Mouse (Mus musculus): ENCODE data around the gene Slc22a20. TPM values are rescaled to one million over a fixed set of nuclear protein-coding genes. Genes with fewer than 3 reads are reported as not detected.

The Slc22a20 gene
- polyA plus RNA-seq, 1 experiment from 2014 or later: not detected

DNA sequence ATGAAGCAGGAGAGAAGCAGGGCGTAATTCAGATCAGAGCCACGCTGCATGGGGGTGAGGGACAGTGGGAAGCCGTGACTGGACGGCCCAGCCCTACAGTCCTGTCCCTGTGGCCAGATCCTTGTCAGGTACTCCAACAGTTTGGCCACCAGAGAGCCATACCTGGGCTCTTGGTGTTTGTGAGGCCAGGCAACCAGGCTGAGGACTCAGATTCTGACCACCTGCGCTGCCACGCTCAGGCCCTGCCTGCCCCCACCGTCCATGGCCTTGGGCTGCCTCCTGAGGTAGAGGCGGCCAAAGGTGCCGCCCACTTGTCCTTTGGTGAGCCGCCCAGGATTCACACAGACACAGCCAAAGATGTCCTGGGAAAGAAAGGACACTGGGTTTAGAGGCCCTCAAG lies 45.3 kb downstream of the Slc22a20 start:
- no peaks in the 10 kb centered on the region for H3K9me3 ChIP-seq (ENCODE audit: control insufficient read depth, low read length)
- no peak overlapping the region for H3K4me3 ChIP-seq (ENCODE audit: low read depth, low read length)
- WGBS: 91% methylated on average over 10 of the region's 10 CpGs
- no peaks in the 10 kb centered on the region for H3K27me3 ChIP-seq (replicated peaks; ENCODE audit: control insufficient read depth, insufficient read depth, low read length)
- no peak overlapping the region for H3K4me2 ChIP-seq (ENCODE audit: low read length)
- no peak overlapping the region for H3K9ac ChIP-seq (ENCODE audit: low read length)
- no peak for DNase-seq (ENCODE audit: low spot score)
- no peak overlapping the region for H3K27ac ChIP-seq (ENCODE audit: low read depth)
- peaks cover 30% of the 10 kb centered on the region for H3K36me3 ChIP-seq (ENCODE audit: control insufficient read depth, insufficient read depth, low read length)
- peaks cover 26% of the 10 kb centered on the region for H3K4me1 ChIP-seq (replicated peaks; ENCODE audit: control insufficient read depth, insufficient read depth, low read length)
- ATAC-seq (replicated peaks; ENCODE audit: low FRiP score, low TSS enrichment, low read depth): no peak

DNA sequence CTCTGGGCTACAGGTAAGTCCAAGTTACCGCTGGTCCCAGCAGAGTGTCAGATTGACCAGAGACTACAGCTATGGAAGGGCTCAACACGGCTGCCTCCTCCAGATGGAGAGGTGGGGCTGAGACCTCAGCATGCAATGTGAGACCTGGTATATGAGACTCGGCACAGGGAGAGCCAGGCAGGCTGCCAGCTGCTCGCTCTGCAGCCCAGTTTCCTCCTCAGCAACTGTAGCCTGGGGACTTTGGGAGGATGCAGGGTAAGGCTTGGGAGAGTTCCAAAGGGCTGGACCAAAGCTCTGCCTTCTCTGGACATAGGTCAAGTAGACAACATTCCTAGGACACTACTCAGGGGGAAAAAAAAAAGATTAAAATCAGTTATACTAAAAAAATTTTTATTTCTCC lies 45.8 kb downstream of the Slc22a20 start:
- no peak for ATAC-seq (replicated peaks; ENCODE audit: low FRiP score, low TSS enrichment, low read depth)
- no peak for DNase-seq (ENCODE audit: low spot score)
- WGBS: 58% methylated on average over 4 of the region's 4 CpGs

DNA sequence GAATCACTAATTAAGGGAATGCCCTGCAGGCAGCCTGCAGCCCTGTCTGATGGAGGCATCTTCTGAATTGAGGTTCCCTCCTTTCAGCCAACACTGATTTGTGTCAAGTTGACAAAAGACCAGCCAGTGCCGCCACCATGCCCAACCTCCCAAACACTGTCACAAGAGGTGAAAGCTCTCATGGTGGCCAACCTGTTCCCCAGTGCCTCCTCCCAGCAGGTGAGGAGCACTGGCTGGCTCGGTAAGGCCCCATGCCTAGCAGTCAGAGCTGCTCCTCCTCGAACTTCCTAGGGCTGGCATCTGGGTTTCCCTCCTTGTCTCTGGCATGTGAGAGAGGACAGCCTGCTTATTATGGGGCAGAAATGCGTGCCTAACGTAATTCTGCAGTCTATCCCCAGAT lies 46.2 kb downstream of the Slc22a20 start:
- Histone ChIP-seq H3K9me3 (ENCODE audit: control insufficient read depth, low read length) (no peaks in the 10 kb centered on the region), H3K4me1 (replicated peaks; ENCODE audit: control insufficient read depth, insufficient read depth, low read length) (peaks cover 24% of the 10 kb centered on the region), H3K4me3 (ENCODE audit: low read depth, low read length) (no peak overlapping the region), H3K27me3 (replicated peaks; ENCODE audit: control insufficient read depth, insufficient read depth, low read length) (no peaks in the 10 kb centered on the region), H3K4me2 (ENCODE audit: low read length) (no peak overlapping the region), H3K9ac (ENCODE audit: low read length) (no peak overlapping the region), H3K27ac (ENCODE audit: low read depth) (no peak overlapping the region), H3K36me3 (ENCODE audit: control insufficient read depth, insufficient read depth, low read length) (peaks cover 30% of the 10 kb centered on the region)
- DNase-seq (ENCODE audit: low spot score): no peak
- ATAC-seq (replicated peaks; ENCODE audit: low FRiP score, low TSS enrichment, low read depth): no peak
- WGBS: 87% methylated on average over 5 of the region's 5 CpGs

More for the DNA sequence above, 45.8 kb downstream of the Slc22a20 start:
- Histone ChIP-seq H3K4me1 (replicated peaks; ENCODE audit: control insufficient read depth, insufficient read depth, low read length) (peaks cover 26% of the 10 kb centered on the region), H3K27me3 (replicated peaks; ENCODE audit: control insufficient read depth, insufficient read depth, low read length) (no peaks in the 10 kb centered on the region), H3K9me3 (ENCODE audit: control insufficient read depth, low read length) (no peaks in the 10 kb centered on the region), H3K36me3 (ENCODE audit: control insufficient read depth, insufficient read depth, low read length) (peaks cover 30% of the 10 kb centered on the region), H3K9ac (ENCODE audit: low read length) (no peak overlapping the region), H3K4me2 (ENCODE audit: low read length) (no peak overlapping the region), H3K4me3 (ENCODE audit: low read depth, low read length) (no peak overlapping the region), H3K27ac (ENCODE audit: low read depth) (no peak overlapping the region)

DNA sequence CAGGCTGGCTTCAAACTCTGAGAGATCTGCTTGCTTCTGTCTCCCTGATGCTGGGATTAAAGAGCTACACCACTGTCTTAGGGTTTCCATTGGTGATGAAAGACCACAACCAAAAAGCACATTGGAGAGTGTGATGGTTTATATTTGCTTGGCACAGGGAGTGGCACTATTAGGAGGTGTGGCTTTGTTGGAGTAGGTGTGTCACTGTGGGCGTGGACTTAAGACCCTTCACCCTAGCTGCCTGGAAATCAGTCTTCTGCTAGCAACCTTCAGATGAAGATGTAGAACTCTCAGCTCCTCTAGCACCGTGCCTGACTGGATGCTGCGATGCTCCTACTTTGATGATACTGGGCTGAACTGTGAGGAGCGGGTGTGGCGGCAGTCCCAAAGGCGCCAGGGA lies 47.4 kb downstream of the Slc22a20 start:
- Histone ChIP-seq H3K9ac (ENCODE audit: low read length) (no peak overlapping the region), H3K27ac (ENCODE audit: low read depth) (no peak overlapping the region), H3K9me3 (ENCODE audit: control insufficient read depth, low read length) (no peaks in the 10 kb centered on the region), H3K4me3 (ENCODE audit: low read depth, low read length) (no peak overlapping the region), H3K4me1 (replicated peaks; ENCODE audit: control insufficient read depth, insufficient read depth, low read length) (peaks cover 19% of the 10 kb centered on the region), H3K4me2 (ENCODE audit: low read length) (no peak overlapping the region), H3K27me3 (replicated peaks; ENCODE audit: control insufficient read depth, insufficient read depth, low read length) (no peaks in the 10 kb centered on the region), H3K36me3 (ENCODE audit: control insufficient read depth, insufficient read depth, low read length) (peaks cover 29% of the 10 kb centered on the region)
- no peak for DNase-seq (ENCODE audit: low spot score)
- ATAC-seq (replicated peaks; ENCODE audit: low FRiP score, low TSS enrichment, low read depth): no peak
- 86% methylated on average over 6 of the region's 6 CpGs for WGBS

DNA sequence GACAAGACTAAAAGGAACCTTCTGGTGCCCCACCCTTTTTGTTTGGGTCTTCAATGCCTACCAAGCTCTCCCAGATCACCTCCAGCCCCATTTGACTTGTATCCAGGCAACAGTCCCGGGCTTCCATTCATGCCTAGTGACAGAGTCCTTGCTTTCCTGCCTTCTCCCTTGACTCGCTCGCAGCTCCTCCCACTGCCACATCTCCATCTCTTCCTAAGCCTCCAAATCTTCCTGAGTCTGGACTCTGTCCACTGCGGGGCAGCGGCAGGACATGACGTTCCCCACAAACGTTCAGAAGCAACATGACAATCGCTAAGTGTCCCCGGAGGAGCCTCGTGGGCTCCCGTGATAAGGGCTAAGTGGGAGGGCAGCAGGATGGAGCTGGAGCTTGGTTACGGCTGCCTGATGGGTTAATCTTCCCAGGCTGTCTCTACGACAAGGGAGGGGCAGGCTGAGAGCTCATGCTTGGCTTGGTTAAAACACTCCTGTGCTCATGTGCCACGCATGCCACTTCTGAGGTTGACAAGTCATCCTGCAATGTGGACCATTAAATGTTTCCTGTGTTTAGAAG lies 48.0 kb downstream of the Slc22a20 start:
- H3K27ac ChIP-seq (ENCODE audit: low read depth): no peak overlapping the region
- DNase-seq (ENCODE audit: low spot score): no peak

DNA sequence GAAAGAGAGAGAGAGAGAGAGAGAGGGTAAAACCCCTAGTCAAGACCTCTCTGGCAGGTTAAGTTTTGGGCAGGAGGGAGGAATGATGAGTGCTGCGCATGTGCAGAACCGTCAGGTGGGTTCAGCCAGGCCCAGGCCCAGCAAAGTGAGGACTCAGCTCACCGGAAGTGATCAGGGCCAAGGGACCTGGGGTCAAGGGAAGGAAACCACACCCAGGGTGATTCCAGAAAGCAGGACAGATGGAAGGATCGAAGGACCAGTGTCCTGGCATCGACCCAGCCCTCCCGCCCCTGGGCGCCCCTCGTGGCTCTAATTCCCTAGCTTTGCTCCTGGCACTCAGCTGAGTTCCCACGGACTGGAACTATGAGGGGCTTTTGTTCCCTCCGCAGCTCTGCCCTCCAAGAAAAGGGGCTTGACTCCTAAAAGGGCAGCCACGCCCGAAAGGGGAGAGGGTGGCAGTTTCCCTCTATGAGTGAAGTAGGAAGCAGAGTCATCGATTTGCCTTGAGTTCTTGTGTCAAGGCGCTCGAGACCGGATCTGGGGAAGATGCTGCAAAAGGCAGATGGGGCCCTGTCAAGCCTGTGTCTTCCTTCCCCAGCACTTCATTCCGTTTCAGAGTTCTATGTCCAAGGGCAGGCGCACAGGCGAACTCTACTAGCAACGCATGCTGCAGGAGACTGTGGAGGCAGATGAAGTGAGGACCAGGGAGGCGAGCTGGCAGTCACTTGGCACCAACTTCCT lies 48.7 kb downstream of the Slc22a20 start:
- Histone ChIP-seq H3K9me3 (ENCODE audit: control insufficient read depth, low read length) (no peaks in the 10 kb centered on the region), H3K9ac (ENCODE audit: low read length) (no peak overlapping the region), H3K4me2 (ENCODE audit: low read length) (no peak overlapping the region), H3K36me3 (ENCODE audit: control insufficient read depth, insufficient read depth, low read length) (peaks cover 19% of the 10 kb centered on the region), H3K4me1 (replicated peaks; ENCODE audit: control insufficient read depth, insufficient read depth, low read length) (peaks cover 19% of the 10 kb centered on the region), H3K4me3 (ENCODE audit: low read depth, low read length) (no peak overlapping the region), H3K27me3 (replicated peaks; ENCODE audit: control insufficient read depth, insufficient read depth, low read length) (no peaks in the 10 kb centered on the region), H3K27ac (ENCODE audit: low read depth) (no peak overlapping the region)
- ATAC-seq (replicated peaks; ENCODE audit: low FRiP score, low TSS enrichment, low read depth) (no peak), DNase-seq (ENCODE audit: low spot score) (no peak)
- WGBS: 72% methylated on average over 21 of the region's 21 CpGs

More for the DNA sequence above, 48.0 kb downstream of the Slc22a20 start:
- ATAC-seq (replicated peaks; ENCODE audit: low FRiP score, low TSS enrichment, low read depth): no peak
- Histone ChIP-seq H3K36me3 (ENCODE audit: control insufficient read depth, insufficient read depth, low read length) (peaks cover 26% of the 10 kb centered on the region), H3K27me3 (replicated peaks; ENCODE audit: control insufficient read depth, insufficient read depth, low read length) (no peaks in the 10 kb centered on the region), H3K4me2 (ENCODE audit: low read length) (peak overlapping the region; percentile 3; the same call in 1 of the 2 replicates), H3K4me3 (ENCODE audit: low read depth, low read length) (no peak overlapping the region), H3K9me3 (ENCODE audit: control insufficient read depth, low read length) (no peaks in the 10 kb centered on the region), H3K9ac (ENCODE audit: low read length) (no peak overlapping the region), H3K4me1 (replicated peaks; ENCODE audit: control insufficient read depth, insufficient read depth, low read length) (peaks cover 19% of the 10 kb centered on the region)
- 20% methylated on average over 14 of the region's 14 CpGs for WGBS

DNA sequence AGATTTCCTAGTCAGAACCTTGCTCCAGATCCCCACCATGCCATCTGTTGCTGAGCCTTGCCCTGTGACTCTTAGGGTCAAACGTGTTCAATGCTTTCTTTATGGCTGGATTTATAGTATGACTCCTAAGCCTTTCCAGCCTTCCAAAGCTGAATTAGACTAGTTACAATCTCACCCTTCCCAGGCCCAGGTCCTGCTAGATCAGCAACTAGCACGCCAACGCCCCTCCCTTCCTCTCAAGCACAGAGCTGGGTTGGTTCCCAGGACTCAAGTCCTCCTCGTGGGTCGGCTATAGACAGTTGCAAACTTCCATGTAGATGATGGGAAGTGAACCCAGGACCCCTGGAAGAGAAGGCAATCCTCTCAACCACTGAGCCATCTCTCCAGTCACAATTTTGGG lies 50.3 kb downstream of the Slc22a20 start:
- Histone ChIP-seq H3K9ac (ENCODE audit: low read length) (no peak overlapping the region), H3K4me1 (replicated peaks; ENCODE audit: control insufficient read depth, insufficient read depth, low read length) (peaks cover 19% of the 10 kb centered on the region), H3K27me3 (replicated peaks; ENCODE audit: control insufficient read depth, insufficient read depth, low read length) (no peaks in the 10 kb centered on the region), H3K9me3 (ENCODE audit: control insufficient read depth, low read length) (no peaks in the 10 kb centered on the region), H3K27ac (ENCODE audit: low read depth) (no peak overlapping the region), H3K4me2 (ENCODE audit: low read length) (no peak overlapping the region; the same call in 1 of the 2 replicates), H3K4me3 (ENCODE audit: low read depth, low read length) (no peak overlapping the region), H3K36me3 (ENCODE audit: control insufficient read depth, insufficient read depth, low read length) (peaks cover 8% of the 10 kb centered on the region; the same call in 1 of the 2 replicates)
- WGBS: 60% methylated on average over 5 of the region's 5 CpGs
- DNase-seq (ENCODE audit: low spot score): no peak
- no peak for ATAC-seq (replicated peaks; ENCODE audit: low FRiP score, low TSS enrichment, low read depth)

DNA sequence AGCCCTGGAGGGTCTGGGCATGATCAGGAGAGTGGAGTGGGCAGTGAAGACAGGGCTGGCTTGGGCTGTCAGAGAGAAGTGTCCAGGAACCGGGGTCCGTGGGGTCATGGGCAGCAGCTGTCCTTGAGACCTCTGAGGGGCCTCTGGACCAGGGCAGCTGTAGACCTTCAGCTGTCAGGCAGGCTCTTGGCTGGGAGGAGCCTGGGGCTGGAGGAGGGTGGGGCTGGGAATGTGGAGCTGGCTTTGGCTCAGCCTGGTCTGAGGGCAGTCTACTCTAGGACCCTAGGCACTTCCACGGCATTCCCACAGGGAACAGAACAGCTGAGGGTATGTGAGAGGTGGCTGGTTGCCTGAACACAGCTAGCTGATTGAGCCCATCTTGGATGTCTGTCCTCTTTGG lies 50.7 kb downstream of the Slc22a20 start:
- ATAC-seq (replicated peaks; ENCODE audit: low FRiP score, low TSS enrichment, low read depth): 0 out of 2 replicates have a peak, but pooled peaks have one; percentile 51
- Histone ChIP-seq H3K4me2 (ENCODE audit: low read length) (no peak overlapping the region; the same call in 1 of the 2 replicates), H3K36me3 (ENCODE audit: control insufficient read depth, insufficient read depth, low read length) (peaks cover 6% of the 10 kb centered on the region; the same call in 1 of the 2 replicates), H3K4me1 (replicated peaks; ENCODE audit: control insufficient read depth, insufficient read depth, low read length) (peaks cover 22% of the 10 kb centered on the region), H3K27ac (ENCODE audit: low read depth) (peak overlapping the region; percentile 25; the same call in 1 of the 2 replicates), H3K27me3 (replicated peaks; ENCODE audit: control insufficient read depth, insufficient read depth, low read length) (no peaks in the 10 kb centered on the region), H3K9me3 (ENCODE audit: control insufficient read depth, low read length) (no peaks in the 10 kb centered on the region), H3K9ac (ENCODE audit: low read length) (no peak overlapping the region), H3K4me3 (ENCODE audit: low read depth, low read length) (no peak overlapping the region)
- DNase-seq (ENCODE audit: low spot score): peak; percentile 65
- 10% methylated on average over 3 of the region's 3 CpGs for WGBS

All from intestine, embryonic 14.5 days (tissue).